Mouse (Mus musculus) heart, adult 2 months (tissue): ENCODE results near the gene Tle2. TPM values are rescaled to one million over a fixed set of nuclear protein-coding genes. Genes with fewer than 3 reads are reported as not detected.
A peak's percentile ranks its signal among the peaks of the same experiment; 100 is the strongest.

ENCODE experiments used
- DNase-seq, 2 experiments: peaks; one replicate each; pipeline ENCODE4 v3.0.0; 2021
- H3K27ac ChIP-seq: fragments of 200-600 bp; 2 replicates; pipeline ENCODE4 v1.8.1; 2022
- H3K27me3 ChIP-seq: fragments of 200-500 bp; 2 replicates; pipeline ENCODE4 v1.6.1; 2012; ENCODE audit warnings: mild to moderate bottlenecking, low read length, inconsistent platforms, mixed read lengths; ENCODE audit not compliant: control insufficient read depth, insufficient read depth
- H3K36me3 ChIP-seq: fragments of 200-500 bp; 2 replicates; pipeline ENCODE4 v1.6.1; 2012; ENCODE audit warnings: low read length, inconsistent platforms; ENCODE audit not compliant: control insufficient read depth, insufficient read depth
- H3K4me1 ChIP-seq: fragments of 200-500 bp; 2 replicates; pipeline ENCODE4 v1.6.1; 2011; ENCODE audit warnings: low read length; ENCODE audit not compliant: control insufficient read depth, insufficient read depth
- H3K4me3 ChIP-seq: fragments of 200-600 bp; 2 replicates; pipeline ENCODE4 v1.8.1; 2022
- H3K79me2 ChIP-seq: fragments of 200-500 bp; replicated peaks from 2 replicates; pipeline ENCODE4 v1.6.1; 2012; ENCODE audit warnings: mild to moderate bottlenecking, inconsistent platforms, low read length, moderate library complexity, mixed read lengths; ENCODE audit not compliant: control insufficient read depth, insufficient read depth
- H3K9ac ChIP-seq: fragments of 200-500 bp; 2 replicates; pipeline ENCODE4 v1.6.1; 2012; ENCODE audit warnings: low read depth, mild to moderate bottlenecking, control low read depth, inconsistent platforms, low read length, mixed read lengths
- CTCF ChIP-seq: fragments of 200-600 bp; IDR thresholded peaks from 2 replicates; pipeline ENCODE4 v1.8.1; 2022; ENCODE audit warnings: antibody characterized with exemption, mild to moderate bottlenecking, moderate library complexity
- EP300 ChIP-seq: fragments of 200-500 bp; IDR thresholded peaks from 2 replicates; pipeline ENCODE4 v1.6.1; 2011; ENCODE audit warnings: low read depth, low read length, control low read depth; ENCODE audit not compliant: insufficient read depth
- POLR2A ChIP-seq: fragments of 200-500 bp; IDR thresholded peaks from 2 replicates; pipeline ENCODE4 v1.6.1; 2011; ENCODE audit warnings: mild to moderate bottlenecking, low read depth, low read length, control low read depth; ENCODE audit not compliant: insufficient read depth
- WGBS: fragments of 180-500 bp; shearing (Covaris S2); methylation state at CpG from one replicate; pipeline ENCODE4 v1.1.7; 2018; 5-methylcytosine and 5-hydroxymethylcytosine counted together
- intact Hi-C: fragments of 180-260 bp; cut with DNase I; formaldehyde crosslinking; loops from one replicate; pipeline ENCODE4 v1.15.1; 2025
- polyA plus RNA-seq: library from polyadenylated mRNA; depleted of rRNA; stranded (reverse); fragments of >200 nt; gene quantifications from 2 replicates; pipeline ENCODE4 v1.2.3, GENCODE M21; 2012
- total RNA-seq, 2 experiments: library from RNA; stranded (reverse); gene quantifications; 2 replicates each; pipeline ENCODE4 v1.2.3; 2021

Gene Tle2
- total and polyA plus RNA-seq, 3 experiments, result 6.8 to 43.8 (median 7.4) TPM

DNA sequence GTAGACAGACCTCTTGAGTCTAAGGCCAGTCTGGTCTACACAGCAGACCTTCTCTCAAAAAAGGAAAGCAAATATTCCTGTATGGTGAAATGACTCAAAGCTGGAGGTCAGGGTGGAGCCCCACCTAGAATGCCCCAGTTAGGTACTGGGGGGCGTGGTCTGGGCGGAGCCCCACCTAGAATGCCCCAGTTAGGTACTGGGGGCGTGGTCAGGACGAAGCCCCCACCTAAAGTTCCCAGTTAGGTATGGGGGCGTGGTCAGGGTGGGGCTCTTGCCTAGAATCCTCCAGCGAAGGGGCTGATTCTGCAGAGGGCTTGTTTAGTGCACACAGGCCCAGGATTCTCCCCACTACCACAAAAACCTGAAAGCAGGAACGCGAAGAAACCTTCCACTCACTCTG, 49.1 kb downstream of the Tle2 start:
- Histone ChIP-seq H3K27ac (no peak overlapping the region), H3K9ac (no peak overlapping the region), H3K4me1 (peaks cover 5% of the 10 kb centered on the region), H3K36me3 (no peaks in the 10 kb centered on the region), H3K27me3 (no peaks in the 10 kb centered on the region), H3K79me2 (no peaks in the 10 kb centered on the region), H3K4me3 (no peak overlapping the region)
- DNase-seq, result no peak
- TF ChIP-seq EP300 (no peak), POLR2A (no peak), CTCF (no peak)
- intact Hi-C loops, result no loop called here
- WGBS, result 67% methylated on average over 8 of the region's 8 CpGs

DNA sequence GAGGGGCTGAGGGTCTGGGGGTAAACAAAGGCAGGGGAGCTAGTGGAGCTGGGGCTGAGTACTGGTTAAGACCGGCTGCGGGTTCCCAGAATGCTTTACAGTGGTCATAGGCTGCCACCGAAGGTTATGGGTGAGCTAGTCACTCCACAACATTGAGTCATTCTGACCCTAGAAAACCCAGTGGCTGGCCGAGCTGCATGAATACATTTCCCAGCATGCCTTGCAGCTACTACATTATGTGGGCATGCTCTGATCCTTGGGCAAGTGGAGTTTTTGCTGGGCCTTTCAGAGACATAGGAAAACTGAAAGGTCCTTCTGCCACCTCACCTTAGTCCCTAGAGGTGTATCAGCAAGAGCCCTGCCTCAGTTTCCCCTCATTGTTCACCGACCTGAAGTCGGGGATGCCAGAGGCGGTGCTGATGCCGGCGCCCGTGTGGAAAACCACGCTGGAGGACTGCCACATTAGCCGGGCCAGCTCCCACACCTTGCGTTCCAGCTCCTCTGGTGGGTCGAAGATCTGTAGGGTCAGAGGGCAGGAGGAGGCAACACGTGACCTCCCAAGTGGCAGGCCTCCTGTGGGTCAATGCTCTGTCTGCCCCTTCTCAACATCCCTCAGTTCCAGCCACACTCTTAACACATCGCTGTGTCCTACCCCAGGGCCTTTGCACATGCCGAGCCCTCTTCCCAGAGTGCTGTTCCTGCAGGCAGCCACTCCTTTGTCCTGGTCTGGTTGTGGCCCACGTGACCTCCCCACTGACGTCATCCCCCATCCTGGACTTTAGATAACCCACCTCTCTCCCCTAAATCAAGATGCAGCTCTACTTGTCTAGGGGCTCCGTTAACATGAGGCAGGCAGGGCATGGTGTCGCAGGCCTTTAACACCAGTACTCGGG, 52.0 kb downstream of the Tle2 start:
- no peak for TF ChIP-seq CTCF
- TF ChIP-seq EP300, result no peak
- TF ChIP-seq POLR2A, result no peak
- Histone ChIP-seq H3K79me2 (no peaks in the 10 kb centered on the region), H3K9ac (no peak overlapping the region), H3K36me3 (no peaks in the 10 kb centered on the region), H3K27ac (peak overlapping the region; percentile 95), H3K27me3 (no peaks in the 10 kb centered on the region), H3K4me3 (peak overlapping the region; percentile 70), H3K4me1 (peaks cover 5% of the 10 kb centered on the region)
- intact Hi-C loops, result loop anchor here (2.0 to 5.0 kb wide), 3 partner anchors 16 to 551 kb away; partner anchors contain the start of gene BC025920
- WGBS, result 79% methylated on average over 22 of the region's 22 CpGs
- DNase-seq, result no peak

GRCm38 (mm10) chr10:81626994-81627835, 52.9 kb downstream of the Tle2 start, which contains the start of gene Sirt6:
TSS of gene Sirt6 (minus strand) at chr10:81627797.
- peak; percentile 92 to 94 for DNase-seq
- Histone ChIP-seq H3K36me3 (no peaks in the 10 kb centered on the region), H3K4me3 (peak within 1 kb of the TSS; percentile 70), H3K79me2 (no peaks in the 10 kb centered on the region), H3K9ac (peak within 1 kb of the TSS; percentile 84), H3K27ac (peak within 1 kb of the TSS; percentile 95), H3K4me1 (peaks cover 5% of the 10 kb centered on the region), H3K27me3 (no peaks in the 10 kb centered on the region)
- WGBS, result 4% methylated on average over 40 of the region's 40 CpGs
- TF ChIP-seq POLR2A (peak; percentile 96), CTCF (no peak), EP300 (peak; percentile 75)
- intact Hi-C loops, result loop anchor here (2.0 to 5.0 kb wide), 3 partner anchors 16 to 550 kb away; partner anchors contain the start of gene BC025920

- peaks cover 5% of the 10 kb centered on the region for H3K4me1 ChIP-seq
- TF ChIP-seq POLR2A (no peak), CTCF (no peak), EP300 (no peak)
- H3K27ac ChIP-seq, result peak overlapping the region; percentile 95
- 36% methylated on average over 7 of the region's 7 CpGs for WGBS
- no peaks in the 10 kb centered on the region for H3K27me3 ChIP-seq
- H3K4me3 ChIP-seq, result peak overlapping the region; percentile 70
- no peaks in the 10 kb centered on the region for H3K79me2 ChIP-seq
- intact Hi-C loops, result loop anchor here (2.0 to 5.0 kb wide), 3 partner anchors 15 to 549 kb away; partner anchors contain the start of gene BC025920
- H3K9ac ChIP-seq, result peak overlapping the region; percentile 84
- no peak for DNase-seq
- no peaks in the 10 kb centered on the region for H3K36me3 ChIP-seq
Observed at GRCm38 (mm10) chr10:81627836-81628220, 53.5 kb downstream of the Tle2 start.

DNA sequence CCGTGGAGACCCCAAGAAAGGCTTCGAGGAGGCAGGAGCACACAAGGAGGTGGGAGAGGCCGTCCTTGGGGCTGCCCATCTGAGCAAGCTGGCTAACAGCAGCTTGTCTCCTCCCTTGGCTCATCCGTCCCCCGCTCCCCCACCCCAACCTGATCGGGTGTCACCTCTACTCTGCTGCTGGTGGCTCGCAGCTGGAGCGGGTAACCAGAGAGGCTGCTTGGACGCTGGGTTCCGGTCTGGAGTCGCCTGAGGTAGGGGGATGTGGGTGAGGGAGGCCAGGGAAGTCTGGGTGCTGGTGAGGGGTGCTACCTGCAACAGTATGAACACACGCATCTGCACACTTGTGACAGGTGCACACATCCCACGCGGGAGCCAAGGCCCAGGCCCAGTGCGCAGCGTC, 54.0 kb downstream of the Tle2 start, which contains the start of gene Ankrd24:
Gene Ankrd24, plus strand, starts transcription at position 151 of the 400 bp plus-strand sequence.
- intact Hi-C loops, result loop anchor here (5.0 kb wide), 1 partner anchor 549 kb away; no protein-coding TSS in a partner anchor
- 81% methylated on average over 16 of the region's 16 CpGs for WGBS

More for the DNA sequence above, 54.0 kb downstream of the Tle2 start, which contains the start of gene Ankrd24:
- H3K4me3 ChIP-seq, result peak within 1 kb of the TSS; percentile 70
- H3K27ac ChIP-seq, result peak within 1 kb of the TSS; percentile 95
- TF ChIP-seq EP300, result no peak
- no peak for TF ChIP-seq CTCF
- TF ChIP-seq POLR2A, result no peak
- H3K9ac ChIP-seq, result peak within 1 kb of the TSS; percentile 84
- DNase-seq, result no peak
- no peaks in the 10 kb centered on the region for H3K27me3 ChIP-seq
- H3K79me2 ChIP-seq, result no peaks in the 10 kb centered on the region
- H3K4me1 ChIP-seq, result peaks cover 5% of the 10 kb centered on the region
- no peaks in the 10 kb centered on the region for H3K36me3 ChIP-seq
